Mouse (Mus musculus) kidney, embryonic 16.5 days (tissue): Measurements from ENCODE around the gene Mybl2. TPM values are rescaled to one million over a fixed set of nuclear protein-coding genes. Genes with fewer than 3 reads are reported as not detected.

ENCODE experiments used
- ATAC-seq: fragments of 200-750 bp; cut with Nextera tagmentation; 2 replicates; pipeline ENCODE4 v1.8.0; 2017; ENCODE audit warnings: moderate TSS enrichment; ENCODE audit not compliant: low FRiP score, low TSS enrichment
- H3K27ac ChIP-seq: fragments of 300-500 bp; sonication (generic); 2 replicates; pipeline ENCODE4 v1.5.1; 2014; ENCODE audit warnings: low read length
- H3K27me3 ChIP-seq: fragments of 300-500 bp; sonication (generic); 2 replicates; pipeline ENCODE4 v1.6.1; 2014; ENCODE audit warnings: low read length, control low read depth, mixed read lengths; ENCODE audit not compliant: insufficient read depth
- H3K36me3 ChIP-seq: fragments of 300-500 bp; sonication (generic); 2 replicates; pipeline ENCODE4 v1.6.1; 2014; ENCODE audit warnings: low read length, control low read depth, mixed read lengths; ENCODE audit not compliant: insufficient read depth
- H3K4me1 ChIP-seq: fragments of 300-500 bp; sonication (generic); 2 replicates; pipeline ENCODE4 v1.6.1; 2014; ENCODE audit warnings: low read length, control low read depth, mixed read lengths; ENCODE audit not compliant: insufficient read depth
- H3K4me2 ChIP-seq: fragments of 300-500 bp; sonication (generic); replicated peaks from 2 replicates; pipeline ENCODE4 v1.6.1; 2014; ENCODE audit warnings: low read depth, low read length
- H3K4me3 ChIP-seq: fragments of 300-500 bp; sonication (generic); 2 replicates; pipeline ENCODE4 v1.5.1; 2014; ENCODE audit warnings: mild to moderate bottlenecking, low read length
- H3K9ac ChIP-seq: fragments of 300-500 bp; sonication (generic); replicated peaks from 2 replicates; pipeline ENCODE4 v1.6.1; 2014; ENCODE audit warnings: low read length
- H3K9me3 ChIP-seq: fragments of 300-500 bp; sonication (generic); 2 replicates; pipeline ENCODE4 v1.6.1; 2016; ENCODE audit warnings: low read length, control low read depth
- WGBS: fragments of 180-500 bp; shearing (Covaris S2); extraction: QIAGEN DNeasy Blood & Tissue Kit; methylation state at CpG from one replicate; pipeline ENCODE4 v1.1.7; 2014; 5-methylcytosine and 5-hydroxymethylcytosine counted together
- microRNA-seq: library from miRNA; unstranded; fragments of <30 nt; microRNA quantifications from one replicate; pipeline ENCODE4, GENCODE M21; 2016
- polyA plus RNA-seq: library from polyadenylated mRNA; unstranded; fragments of >200 nt; fragmentation: Nextera tagmentation; extraction: Ambion mirVana; gene quantifications from 2 replicates; pipeline ENCODE4 v1.2.1, GENCODE M21; 2015

Mybl2 gene
- polyA plus RNA-seq, 1 experiment from 2014 or later: 23.7 TPM

GRCm38 (mm10) chr2:163130837-163131236 is 76.3 kb downstream of the Mybl2 start:
- no peak for ATAC-seq
- no peaks in the 10 kb centered on the region for H3K36me3 ChIP-seq
- no peak overlapping the region for H3K4me2 ChIP-seq
- H3K4me3 ChIP-seq: no peak overlapping the region
- H3K27me3 ChIP-seq: no peaks in the 10 kb centered on the region
- H3K9me3 ChIP-seq: 0 out of 2 replicates have a peak, but pooled peaks cover 4% of the 10 kb centered on the region
- no peak overlapping the region for H3K27ac ChIP-seq
- no peak overlapping the region for H3K9ac ChIP-seq
- no peaks in the 10 kb centered on the region for H3K4me1 ChIP-seq
- 80% methylated on average over 5 of the region's 5 CpGs for WGBS

- Histone ChIP-seq H3K4me2 (no peak overlapping the region), H3K9ac (no peak overlapping the region), H3K36me3 (no peaks in the 10 kb centered on the region), H3K4me3 (no peak overlapping the region), H3K27me3 (no peaks in the 10 kb centered on the region), H3K4me1 (no peaks in the 10 kb centered on the region), H3K27ac (no peak overlapping the region), H3K9me3 (no peaks in the 10 kb centered on the region)
- ATAC-seq: no peak
- WGBS: 81% methylated on average over 5 of the region's 5 CpGs
These were observed 77.8 kb downstream of the Mybl2 start for GRCm38 (mm10) chr2:163132314-163132713.

Small RNA genes lying within 50 kb of the gene (microRNA-seq; reads per million reads assigned to microRNA genes)
- gene Gm22174: not detected
- not detected for gene Mir7003

Other genes starting within 250 kb of the Mybl2 start
- gene Srsf6, start 123.2 kb upstream of the Mybl2 start, polyA plus RNA-seq: 206 and 214 TPM in 2 replicates
- gene L3mbtl1, start 111.2 kb upstream of the Mybl2 start, polyA plus RNA-seq: 0.09 and 0.14 TPM in 2 replicates
- 11.2 and 12.2 TPM in 2 replicates for gene Sgk2, start 67.4 kb upstream of the Mybl2 start, polyA plus RNA-seq
- 55.3 and 55.5 TPM in 2 replicates for gene Ift52, start 37.3 kb upstream of the Mybl2 start, polyA plus RNA-seq
- not detected in 2 replicates for gene Gtsf1l, start 33.2 kb downstream of the Mybl2 start, polyA plus RNA-seq
- gene Tox2, start 148.4 kb downstream of the Mybl2 start, polyA plus RNA-seq: 1.8 and 2.0 TPM in 2 replicates